8 mouse cellular contexts compared by ENCODE assay signal in the genomic region with DNA sequence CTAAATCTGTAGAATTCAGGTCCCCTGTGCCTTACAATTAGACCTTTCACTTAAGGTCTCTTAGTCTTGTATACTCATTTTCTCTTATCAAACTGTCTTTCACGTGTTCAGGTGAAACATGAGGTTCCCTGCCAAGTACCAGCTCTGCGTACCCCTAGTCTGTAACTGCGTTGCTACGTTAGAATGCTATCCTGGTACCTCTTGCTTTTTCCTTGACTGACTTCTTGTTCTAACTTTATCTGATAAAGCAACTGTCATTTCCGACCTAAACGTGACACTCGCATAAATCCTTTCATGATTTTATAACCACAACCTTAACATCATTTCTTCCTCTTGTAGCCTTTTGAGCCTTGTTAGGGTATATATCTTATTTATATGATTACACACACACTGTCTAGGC. TPM values are rescaled to one million over a fixed set of nuclear protein-coding genes. Genes with fewer than 3 reads are reported as not detected.
DNase-seq lines count a peak whose midpoint lies in the region; ATAC-seq lines count a peak whose summit lies in the region.

No protein-coding gene starts in this region.

- peaks cover 11% of the 10 kb centered on the region for H3K4me1 ChIP-seq in heart, embryonic 11.5 days (ENCODE audit: control insufficient read depth, insufficient read depth, low read length)
- peaks cover 23% of the 10 kb centered on the region for H3K4me1 ChIP-seq in forebrain, embryonic 13.5 days
- H3K4me1 ChIP-seq in liver, embryonic 16.5 days (ENCODE audit: control insufficient read depth, low read depth, low read length): peaks cover 16% of the 10 kb centered on the region

- H3K4me2 ChIP-seq in heart, embryonic 11.5 days: peak overlapping the region; percentile 99
- peak overlapping the region; percentile 97 for H3K4me2 ChIP-seq in forebrain, embryonic 13.5 days
- H3K4me2 ChIP-seq in liver, embryonic 16.5 days (ENCODE audit: low read depth, low read length): peak overlapping the region; percentile 73

- DNase-seq in heart, postnatal 36 days: no peak
- peak; percentile 44 for DNase-seq in CD4-positive, CD25-positive, alpha-beta regulatory T cell, adult 2 months (ENCODE audit: low read depth, low spot score)
- DNase-seq in adrenal gland, postnatal 10 days: no peak
- DNase-seq in right cerebral cortex, adult 18-20 months: no peak
- no peak for DNase-seq in cerebellum, postnatal 14 days

- intact Hi-C loops in heart, postnatal 36 days (cut with DNase I): loop anchor here (2.0 to 5.0 kb wide), 2 partner anchors 32 to 160 kb away; partner anchors contain the start of gene Klhdc3

- WGBS in heart, embryonic 11.5 days (ENCODE audit: insufficient replicate concordance): 62% methylated on average over 7 of the region's 7 CpGs
- 75% methylated on average over 7 of the region's 7 CpGs for WGBS in forebrain, embryonic 13.5 days
- WGBS in liver, embryonic 16.5 days (ENCODE audit: insufficient replicate concordance): 10% methylated on average over 7 of the region's 7 CpGs

- peaks cover 15% of the 10 kb centered on the region for H3K36me3 ChIP-seq in heart, embryonic 11.5 days (ENCODE audit: control insufficient read depth, insufficient read depth, low read length)
- peaks cover 41% of the 10 kb centered on the region for H3K36me3 ChIP-seq in forebrain, embryonic 13.5 days (ENCODE audit: poor library complexity, severe bottlenecking)
- H3K36me3 ChIP-seq in liver, embryonic 16.5 days (ENCODE audit: control insufficient read depth, insufficient read depth): peaks cover 13% of the 10 kb centered on the region

- peak overlapping the region; percentile 90 for H3K9ac ChIP-seq in heart, embryonic 11.5 days (ENCODE audit: low read depth, low read length)
- H3K9ac ChIP-seq in forebrain, embryonic 13.5 days: peak overlapping the region; percentile 91
- peak overlapping the region; percentile 95 for H3K9ac ChIP-seq in liver, embryonic 16.5 days (ENCODE audit: low read depth, low read length)

- no peak overlapping the region; the same call in 1 of the 2 replicates for H3K27ac ChIP-seq in heart, embryonic 11.5 days (ENCODE audit: low read depth, low read length)
- no peak overlapping the region for H3K27ac ChIP-seq in forebrain, embryonic 13.5 days
- H3K27ac ChIP-seq in liver, embryonic 16.5 days (ENCODE audit: low read length): no peak overlapping the region

- H3K27me3 ChIP-seq in heart, embryonic 11.5 days (ENCODE audit: control insufficient read depth, insufficient read depth, low read length): no peaks in the 10 kb centered on the region
- H3K27me3 ChIP-seq in forebrain, embryonic 13.5 days: no peaks in the 10 kb centered on the region
- H3K27me3 ChIP-seq in liver, embryonic 16.5 days (ENCODE audit: control insufficient read depth, insufficient read depth, low read depth, low read length): no peaks in the 10 kb centered on the region

- peak overlapping the region; percentile 99 for H3K4me3 ChIP-seq in heart, embryonic 11.5 days (ENCODE audit: low read depth, low read length)
- peak overlapping the region; percentile 91 for H3K4me3 ChIP-seq in forebrain, embryonic 13.5 days
- H3K4me3 ChIP-seq in liver, embryonic 16.5 days (ENCODE audit: low read depth, low read length): peak overlapping the region; percentile 99

- no peak for ATAC-seq in heart, embryonic 11.5 days (replicated peaks; ENCODE audit: insufficient number of reproducible peaks, low FRiP score, low TSS enrichment)
- ATAC-seq in forebrain, embryonic 13.5 days: no peak
- no peak for ATAC-seq in liver, embryonic 16.5 days (ENCODE audit: low read depth)

- no peaks in the 10 kb centered on the region for H3K9me3 ChIP-seq in heart, embryonic 11.5 days (replicated peaks; ENCODE audit: control insufficient read depth, low read length)
- no peaks in the 10 kb centered on the region for H3K9me3 ChIP-seq in forebrain, embryonic 13.5 days (replicated peaks)
- H3K9me3 ChIP-seq in liver, embryonic 16.5 days (replicated peaks; ENCODE audit: control insufficient read depth, low read length): no peaks in the 10 kb centered on the region

RNA-seq across cellular contexts. Expression of gene Pex6, which starts 1.2 kb away (rescaled TPM):
- 9.0 and 9.7 TPM in 2 replicates for polyA plus RNA-seq in heart, embryonic 11.5 days (2014; fragmentation: Nextera tagmentation; extraction: Ambion mirVana)
- total RNA-seq in heart, postnatal 36 days (2021): 10 to 100 TPM; 31.8 to 32.3 TPM
- polyA plus RNA-seq in forebrain, embryonic 13.5 days (2015; fragmentation: Nextera tagmentation; extraction: Ambion mirVana): 18.9 and 21.3 TPM in 2 replicates
- 8.1 and 10.4 TPM in 2 replicates for polyA plus RNA-seq in liver, embryonic 16.5 days (2015; fragmentation: Nextera tagmentation; extraction: Ambion mirVana)
- 10 to 100 TPM; 67.8 to 81.8 TPM for total RNA-seq in adrenal gland, postnatal 10 days (2021)

RNA-seq across cellular contexts. Expression of gene Ppp2r5d, which starts 7.5 kb away (rescaled TPM):
- 52.5 and 63.6 TPM in 2 replicates for polyA plus RNA-seq in heart, embryonic 11.5 days (2014; fragmentation: Nextera tagmentation; extraction: Ambion mirVana)
- total RNA-seq in heart, postnatal 36 days (2021): 10 to 100 TPM; 33.2 TPM
- polyA plus RNA-seq in forebrain, embryonic 13.5 days (2015; fragmentation: Nextera tagmentation; extraction: Ambion mirVana): 85.4 and 103 TPM in 2 replicates
- 25.5 and 28.7 TPM in 2 replicates for polyA plus RNA-seq in liver, embryonic 16.5 days (2015; fragmentation: Nextera tagmentation; extraction: Ambion mirVana)
- 10 to 100 TPM; 43.7 to 49.7 TPM for total RNA-seq in adrenal gland, postnatal 10 days (2021)

RNA-seq across cellular contexts. Expression of gene Gnmt, which starts 16.5 kb away (rescaled TPM):
- 0.61 and 1.0 TPM in 2 replicates for polyA plus RNA-seq in heart, embryonic 11.5 days (2014; fragmentation: Nextera tagmentation; extraction: Ambion mirVana)
- 1 to 10 TPM; 1.8 to 3.1 TPM for total RNA-seq in heart, postnatal 36 days (2021)
- polyA plus RNA-seq in forebrain, embryonic 13.5 days (2015; fragmentation: Nextera tagmentation; extraction: Ambion mirVana): 0.52 and 0.58 TPM in 2 replicates
- polyA plus RNA-seq in liver, embryonic 16.5 days (2015; fragmentation: Nextera tagmentation; extraction: Ambion mirVana): 112 and 152 TPM in 2 replicates
- total RNA-seq in adrenal gland, postnatal 10 days (2021): 10 to 100 TPM; 18.0 to 54.7 TPM

RNA-seq across cellular contexts. Expression of gene Klhdc3, which starts 31.7 kb away (rescaled TPM):
- polyA plus RNA-seq in heart, embryonic 11.5 days (2014; fragmentation: Nextera tagmentation; extraction: Ambion mirVana): 117 and 143 TPM in 2 replicates
- 10 to 100 TPM; 85.5 to 87.7 TPM for total RNA-seq in heart, postnatal 36 days (2021)
- 145 and 147 TPM in 2 replicates for polyA plus RNA-seq in forebrain, embryonic 13.5 days (2015; fragmentation: Nextera tagmentation; extraction: Ambion mirVana)
- 51.6 and 52.0 TPM in 2 replicates for polyA plus RNA-seq in liver, embryonic 16.5 days (2015; fragmentation: Nextera tagmentation; extraction: Ambion mirVana)
- 100 to 1,000 TPM in 1 of 2 experiments, 10 to 100 TPM in 1; 97.0 to 110 TPM for total RNA-seq in adrenal gland, postnatal 10 days (2021)

RNA-seq across cellular contexts. Expression of gene Mea1, which starts 33.8 kb away (rescaled TPM):
- 142 and 154 TPM in 2 replicates for polyA plus RNA-seq in heart, embryonic 11.5 days (2014; fragmentation: Nextera tagmentation; extraction: Ambion mirVana)
- total RNA-seq in heart, postnatal 36 days (2021): 10 to 100 TPM; 48.0 to 49.3 TPM
- 196 and 208 TPM in 2 replicates for polyA plus RNA-seq in forebrain, embryonic 13.5 days (2015; fragmentation: Nextera tagmentation; extraction: Ambion mirVana)
- 50.1 and 50.6 TPM in 2 replicates for polyA plus RNA-seq in liver, embryonic 16.5 days (2015; fragmentation: Nextera tagmentation; extraction: Ambion mirVana)
- total RNA-seq in adrenal gland, postnatal 10 days (2021): 10 to 100 TPM; 88.1 to 90.3 TPM

Comparison
In these comparisons a context has a peak if more than half of its experiments do, and no peak if none do; other contexts are left out.
1. RNA of gene Gnmt, which starts 16.5 kb away (polyA plus RNA-seq): 112 to 152 TPM in liver, embryonic 16.5 days; 0.61 to 1.0 TPM in heart, embryonic 11.5 days and 0.52 to 0.58 TPM in forebrain, embryonic 13.5 days; every median in the first group is over 10 times any median in the second.
2. Peak in every context shown above with its lines, with median percentiles within 50 percentile points of each other: H3K4me2 ChIP-seq, H3K4me3 ChIP-seq and H3K9ac ChIP-seq.